Mouse (Mus musculus) brain, adult 2 months (tissue): ENCODE data around the gene Brap.
"Not testable (repeated sequence)": the region's sequence is repeated elsewhere in the genome, so short reads cannot be mapped to it uniquely, and the experiment has no call there.

Source experiments
- DNase-seq: peaks from one replicate; pipeline ENCODE4 v3.0.0; 2011; ENCODE audit warnings: low read depth, low spot score

Gene Brap

GRCm38 (mm10) chr5:121668411-121668810 lies 8.0 kb downstream of the Brap start:
- no peak for DNase-seq

- no peak for DNase-seq
These were observed 10.0 kb downstream of the Brap start for GRCm38 (mm10) chr5:121670412-121670811.

GRCm38 (mm10) chr5:121682250-121682649 lies 21.9 kb downstream of the Brap start:
- DNase-seq, result no peak

- no peak for DNase-seq
These were observed 25.1 kb downstream of the Brap start for GRCm38 (mm10) chr5:121685495-121685894.

- DNase-seq, result peak; percentile 25
These were observed 25.9 kb downstream of the Brap start for GRCm38 (mm10) chr5:121686113-121686898.

GRCm38 (mm10) chr5:121690482-121691211 lies 30.3 kb downstream of the Brap start:
- no peak for DNase-seq

GRCm38 (mm10) chr5:121691436-121691835 lies 31.1 kb downstream of the Brap start:
- not testable (repeated sequence) for DNase-seq

- DNase-seq, result no peak
These were observed 32.5 kb downstream of the Brap start for GRCm38 (mm10) chr5:121692897-121693296.

GRCm38 (mm10) chr5:121696761-121697160 lies 36.4 kb downstream of the Brap start:
- no peak for DNase-seq

GRCm38 (mm10) chr5:121699891-121700290 lies 39.5 kb downstream of the Brap start:
- no peak for DNase-seq

GRCm38 (mm10) chr5:121700496-121700895 lies 40.1 kb downstream of the Brap start:
- DNase-seq, result peak; percentile 95

GRCm38 (mm10) chr5:121701111-121701769 lies 40.9 kb downstream of the Brap start:
- DNase-seq, result no peak

GRCm38 (mm10) chr5:121703341-121703740 lies 43.0 kb downstream of the Brap start:
- no peak for DNase-seq

GRCm38 (mm10) chr5:121704512-121705248 lies 44.3 kb downstream of the Brap start:
- peak; percentile 62 for DNase-seq

- no peak for DNase-seq
These were observed 50.0 kb downstream of the Brap start for GRCm38 (mm10) chr5:121710402-121710801.

- no peak for DNase-seq
These were observed 50.4 kb downstream of the Brap start for GRCm38 (mm10) chr5:121710851-121711173.

- DNase-seq, result peak; percentile 91
These were observed 51.0 kb downstream of the Brap start, which contains the start of gene Atxn2 for GRCm38 (mm10) chr5:121711174-121711927. Atxn2 (plus strand) TSS chr5:121711337.

- DNase-seq, result no peak
These were observed 51.5 kb downstream of the Brap start for GRCm38 (mm10) chr5:121711928-121712231.

- DNase-seq, result peak; percentile 44
These were observed 52.0 kb downstream of the Brap start for GRCm38 (mm10) chr5:121712232-121712933.

GRCm38 (mm10) chr5:121712934-121713538 lies 52.7 kb downstream of the Brap start:
- peak; percentile 71 for DNase-seq
